Mouse (Mus musculus) kidney, embryonic 14.5 days (tissue): ENCODE results near the gene Vmn1r52. TPM values are rescaled to one million over a fixed set of nuclear protein-coding genes. Genes with fewer than 3 reads are reported as not detected.
"Not testable (repeated sequence)": the region's sequence is repeated elsewhere in the genome, so short reads cannot be mapped to it uniquely, and the experiment has no call there.

Source experiments
- ATAC-seq: fragments of 200-750 bp; cut with Nextera tagmentation; 2 replicates; pipeline ENCODE4 v1.8.0; 2017; ENCODE audit warnings: moderate number of reproducible peaks, mild to moderate bottlenecking, moderate TSS enrichment, moderate library complexity; ENCODE audit not compliant: low FRiP score, low TSS enrichment
- H3K27ac ChIP-seq: fragments of 300-500 bp; sonication (generic); 2 replicates; pipeline ENCODE4 v1.5.1; 2014; ENCODE audit warnings: low read depth, mild to moderate bottlenecking, low read length, moderate library complexity, mixed read lengths
- H3K27me3 ChIP-seq: fragments of 300-500 bp; sonication (generic); 2 replicates; pipeline ENCODE4 v1.6.1; 2014; ENCODE audit warnings: mild to moderate bottlenecking, low read length; ENCODE audit not compliant: control insufficient read depth, insufficient read depth
- H3K36me3 ChIP-seq: fragments of 300-500 bp; sonication (generic); 2 replicates; pipeline ENCODE4 v1.6.1; 2014; ENCODE audit warnings: low read length, mixed read lengths; ENCODE audit not compliant: control insufficient read depth, insufficient read depth
- H3K4me1 ChIP-seq: fragments of 300-500 bp; sonication (generic); 2 replicates; pipeline ENCODE4 v1.6.1; 2014; ENCODE audit warnings: low read length, mixed read lengths; ENCODE audit not compliant: control insufficient read depth, insufficient read depth
- H3K4me2 ChIP-seq: fragments of 300-500 bp; sonication (generic); replicated peaks from 2 replicates; pipeline ENCODE4 v1.6.1; 2014; ENCODE audit warnings: low read depth, mild to moderate bottlenecking, low read length
- H3K4me3 ChIP-seq: fragments of 300-500 bp; sonication (generic); 2 replicates; pipeline ENCODE4 v1.5.1; 2014; ENCODE audit warnings: mild to moderate bottlenecking, low read length
- H3K9ac ChIP-seq: fragments of 300-500 bp; sonication (generic); 2 replicates; pipeline ENCODE4 v1.6.1; 2014; ENCODE audit warnings: low read depth, mild to moderate bottlenecking, low read length, moderate library complexity
- H3K9me3 ChIP-seq: fragments of 300-500 bp; sonication (generic); 2 replicates; pipeline ENCODE4 v1.6.1; 2016; ENCODE audit warnings: low read length; ENCODE audit not compliant: control insufficient read depth
- WGBS: fragments of 180-500 bp; shearing (Covaris S2); extraction: QIAGEN DNeasy Blood & Tissue Kit; methylation state at CpG from one replicate; pipeline ENCODE4 v1.1.7; 2014; 5-methylcytosine and 5-hydroxymethylcytosine counted together
- polyA plus RNA-seq: library from polyadenylated mRNA; unstranded; fragments of >200 nt; fragmentation: Nextera tagmentation; extraction: Ambion mirVana; gene quantifications from 2 replicates; pipeline ENCODE4 v1.2.1, GENCODE M21; 2014

The Vmn1r52 gene
- not detected in 2 replicates for polyA plus RNA-seq

- no peak within 1 kb of the TSS for H3K27ac ChIP-seq
- H3K9me3 ChIP-seq = peaks cover 3% of the 10 kb centered on the region; the same call in 1 of the 2 replicates
- H3K36me3 ChIP-seq = no peaks in the 10 kb centered on the region
- H3K4me1 ChIP-seq = no peaks in the 10 kb centered on the region
- no peak for ATAC-seq
- no peaks in the 10 kb centered on the region for H3K27me3 ChIP-seq
- 77% methylated on average over 2 of the region's 2 CpGs for WGBS
- no peak within 1 kb of the TSS for H3K9ac ChIP-seq
- H3K4me3 ChIP-seq = no peak within 1 kb of the TSS
- no peak within 1 kb of the TSS for H3K4me2 ChIP-seq
These were observed at the start of gene Vmn1r52 for GRCm38 (mm10) chr6:90174508-90174907. Gene Vmn1r52 (plus strand): TSS chr6:90174808.

DNA sequence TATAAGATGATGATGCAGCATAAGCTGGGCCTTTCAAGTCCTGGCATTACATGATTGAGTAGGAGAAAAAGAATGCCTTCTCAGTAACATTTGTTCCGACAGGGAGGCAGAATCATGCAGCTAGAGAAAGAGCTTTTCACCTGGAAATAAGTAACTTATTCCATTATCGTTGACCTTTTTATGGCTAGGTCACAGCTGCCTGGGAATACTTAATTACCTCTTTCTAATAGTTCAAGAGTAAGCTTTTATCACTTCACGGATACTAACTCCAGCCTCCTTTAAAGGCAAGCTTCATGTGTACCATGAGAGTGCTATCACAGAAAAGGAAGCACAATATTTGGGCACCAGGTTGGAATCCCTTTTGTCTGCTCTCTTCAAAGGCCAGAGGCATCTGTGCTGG, 14.5 kb upstream of the Vmn1r52 start:
- no peak overlapping the region for H3K4me3 ChIP-seq
- no peaks in the 10 kb centered on the region for H3K36me3 ChIP-seq
- H3K27ac ChIP-seq = no peak overlapping the region
- H3K4me2 ChIP-seq = no peak overlapping the region
- peak; percentile 24; the same call in 1 of the 2 replicates for ATAC-seq
- no peaks in the 10 kb centered on the region for H3K4me1 ChIP-seq
- no peaks in the 10 kb centered on the region for H3K9me3 ChIP-seq
- no peak overlapping the region for H3K9ac ChIP-seq
- no peaks in the 10 kb centered on the region for H3K27me3 ChIP-seq
- WGBS = 59% methylated on average over 3 of the region's 3 CpGs

GRCm38 (mm10) chr6:90202493-90202892, 27.9 kb downstream of the Vmn1r52 start, which contains the start of gene V1ra8:
Gene V1ra8 (plus strand): TSS chr6:90202793.
- H3K4me2 ChIP-seq, H3K4me1 ChIP-seq, H3K9ac ChIP-seq, ATAC-seq, H3K4me3 ChIP-seq, H3K27ac ChIP-seq, H3K27me3 ChIP-seq, H3K36me3 ChIP-seq, H3K9me3 ChIP-seq: not testable (repeated sequence)
- whole genome bisulfite sequencing = 88% methylated on average over 2 of the region's 2 CpGs

DNA sequence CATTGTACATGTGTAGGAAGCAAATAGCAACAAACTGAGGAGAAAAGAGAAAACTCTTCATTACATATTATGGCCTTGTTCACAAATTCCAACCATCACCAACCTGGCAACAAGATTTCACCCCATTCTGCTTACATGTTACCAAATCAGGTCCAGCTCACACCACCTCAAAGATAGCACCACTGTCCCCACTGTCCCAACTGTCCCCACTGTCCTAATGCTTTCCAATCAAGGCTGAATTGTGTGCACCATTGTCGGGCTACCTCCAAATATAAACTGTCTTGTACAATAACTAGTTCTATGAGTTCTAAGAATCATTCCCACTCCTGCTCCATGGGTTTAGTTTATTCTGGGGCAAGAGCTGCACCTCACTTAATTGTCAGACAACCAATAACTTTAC, 49.7 kb downstream of the Vmn1r52 start, which contains the start of gene Vmn1r53:
TSS of gene Vmn1r53 (minus strand) at position 101 of the 400 bp plus-strand sequence.
- Histone ChIP-seq H3K4me2 (no peak within 1 kb of the TSS), H3K9me3 (no peaks in the 10 kb centered on the region), H3K36me3 (no peaks in the 10 kb centered on the region), H3K4me3 (no peak within 1 kb of the TSS), H3K27me3 (no peaks in the 10 kb centered on the region), H3K27ac (no peak within 1 kb of the TSS), H3K9ac (no peak within 1 kb of the TSS), H3K4me1 (no peaks in the 10 kb centered on the region)
- 80% methylated on average over 1 of the region's 1 CpGs for WGBS
- no peak for ATAC-seq

Other genes starting within 250 kb of the Vmn1r52 start
- not detected in 2 replicates for gene Vmn1r45, start 234.2 kb upstream of the Vmn1r52 start, polyA plus RNA-seq
- gene Vmn1r46, start 205.5 kb upstream of the Vmn1r52 start, polyA plus RNA-seq = not detected in 2 replicates
- gene Vmn1r47, start 158.7 kb upstream of the Vmn1r52 start, polyA plus RNA-seq = not detected in 2 replicates
- not detected in 2 replicates for gene Vmn1r48, start 138.0 kb upstream of the Vmn1r52 start, polyA plus RNA-seq
- gene Vmn1r49, start 96.3 kb upstream of the Vmn1r52 start, polyA plus RNA-seq = not detected in 2 replicates
- not detected in 2 replicates for gene Vmn1r50, start 73.4 kb upstream of the Vmn1r52 start, polyA plus RNA-seq
- gene Vmn1r51, start 52.2 kb upstream of the Vmn1r52 start, polyA plus RNA-seq = not detected in 2 replicates
- not detected in 2 replicates for gene V1ra8, start 28.0 kb downstream of the Vmn1r52 start, polyA plus RNA-seq
- not detected in 2 replicates for gene Vmn1r53, start 49.6 kb downstream of the Vmn1r52 start, polyA plus RNA-seq
- not detected in 2 replicates for gene Vmn1r54, start 71.5 kb downstream of the Vmn1r52 start, polyA plus RNA-seq
- not detected in 2 replicates for gene BC048671, start 126.4 kb downstream of the Vmn1r52 start, polyA plus RNA-seq
- 4.1 and 4.8 TPM in 2 replicates for gene Chst13, start 150.4 kb downstream of the Vmn1r52 start, polyA plus RNA-seq
- 0.05 TPM in 1 of 2 replicates, not detected in the other for gene Uroc1, start 158.5 kb downstream of the Vmn1r52 start, polyA plus RNA-seq
- gene Zxdc, start 194.7 kb downstream of the Vmn1r52 start, polyA plus RNA-seq = 8.6 and 12.9 TPM in 2 replicates